Mouse (Mus musculus): ENCODE measurements at regions not wholly inside any gene's neighbourhood (a gene's known extent, or its start where the extent isn't known, plus 50 kb on each side); places are given as distances from the start of the nearest gene placed in this dataset.
A peak's percentile ranks its signal among the peaks of the same experiment; 100 is the strongest.

DNA sequence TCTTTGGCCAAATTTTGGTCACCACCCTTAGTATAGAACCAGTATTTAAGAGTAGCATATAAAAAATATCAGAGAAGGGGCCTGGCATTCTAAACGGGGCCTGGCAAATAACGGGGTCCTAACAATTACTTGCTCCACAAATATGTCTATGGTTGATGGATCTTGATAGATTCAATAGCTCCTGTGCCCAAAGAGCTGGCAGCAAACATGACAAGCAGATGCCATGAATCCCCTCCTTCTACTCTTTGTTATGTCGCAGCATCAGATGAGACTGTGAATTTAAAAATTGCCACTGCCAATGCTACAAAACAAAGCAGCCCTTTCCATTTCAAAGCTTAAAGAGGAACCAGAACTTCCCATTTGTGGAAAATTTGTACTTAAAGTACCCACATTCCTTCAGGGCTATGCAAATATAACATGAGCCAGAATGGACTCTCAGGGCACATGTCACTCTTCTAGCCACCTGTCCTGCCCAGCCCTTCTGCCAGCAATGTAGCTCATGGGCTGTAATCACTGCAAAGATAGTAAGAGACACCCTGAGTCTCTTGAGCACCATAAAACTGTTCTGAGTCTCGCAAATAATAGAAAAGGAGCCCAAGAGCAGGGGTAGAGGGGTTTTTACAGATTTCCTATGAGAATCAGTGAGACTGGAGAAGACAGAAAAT, 342.4 kb upstream of the Kirrel3 start:
- ATAC-seq (replicated peaks; ENCODE audit: low FRiP score), result no peak
- WGBS, result 86% methylated on average over 4 of the region's 4 CpGs
- Histone ChIP-seq H3K9me3 (replicated peaks) (no peaks in the 10 kb centered on the region), H3K9ac (no peak overlapping the region), H3K36me3 (no peaks in the 10 kb centered on the region), H3K27me3 (no peaks in the 10 kb centered on the region), H3K4me2 (no peak overlapping the region), H3K4me3 (replicated peaks) (no peak overlapping the region), H3K4me1 (no peaks in the 10 kb centered on the region), H3K27ac (no peak overlapping the region)

DNA sequence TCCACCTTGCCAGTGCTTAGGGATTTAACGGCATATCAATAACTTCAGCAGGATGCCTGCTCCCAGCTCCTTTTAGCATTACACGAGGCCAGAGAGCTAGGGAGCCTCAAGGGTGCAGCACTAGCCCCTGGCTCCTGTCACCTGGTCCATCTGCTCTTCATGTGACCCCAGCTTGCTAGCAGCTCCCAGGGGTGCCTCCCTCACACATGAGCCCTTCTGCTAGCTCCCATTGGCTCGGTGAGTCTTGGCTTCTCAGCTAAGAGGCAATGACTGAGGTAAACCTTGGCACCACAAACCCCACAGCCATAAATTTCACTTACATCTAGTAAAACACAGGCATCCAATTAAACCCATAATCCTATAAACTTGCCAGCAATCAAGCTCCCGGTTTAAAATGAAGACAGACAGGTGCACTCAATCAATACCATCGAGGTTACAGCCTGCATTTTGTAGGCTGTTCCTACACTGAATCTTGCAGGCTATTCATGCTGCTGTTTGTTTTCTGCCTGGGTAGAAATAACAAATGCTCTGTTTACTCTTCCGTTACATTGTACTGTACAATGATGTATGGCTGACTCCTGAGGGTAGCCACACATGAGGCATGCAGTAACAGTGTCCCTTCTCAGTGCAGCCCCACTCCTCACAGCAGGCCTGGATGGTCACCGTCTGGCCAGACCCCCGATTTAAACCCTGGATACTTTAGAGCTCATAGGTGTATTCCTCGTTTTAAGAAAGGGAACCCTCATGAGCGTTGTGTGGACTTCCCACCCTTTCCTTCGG, 330.3 kb upstream of the Kirrel3 start:
- Histone ChIP-seq H3K4me3 (replicated peaks) (no peak overlapping the region), H3K9ac (no peak overlapping the region), H3K27ac (no peak overlapping the region), H3K9me3 (replicated peaks) (no peaks in the 10 kb centered on the region), H3K27me3 (no peaks in the 10 kb centered on the region), H3K36me3 (no peaks in the 10 kb centered on the region), H3K4me2 (no peak overlapping the region), H3K4me1 (peaks cover 5% of the 10 kb centered on the region; the same call in 1 of the 2 replicates)
- ATAC-seq (replicated peaks; ENCODE audit: low FRiP score), result no peak
- 52% methylated on average over 11 of the region's 11 CpGs for WGBS

GRCm38 (mm10) chr9:34156581-34156980, 329.1 kb upstream of the Kirrel3 start:
- Histone ChIP-seq H3K9ac (no peak overlapping the region), H3K4me1 (peaks cover 5% of the 10 kb centered on the region; the same call in 1 of the 2 replicates), H3K27me3 (no peaks in the 10 kb centered on the region), H3K4me2 (no peak overlapping the region), H3K27ac (no peak overlapping the region), H3K9me3 (replicated peaks) (no peaks in the 10 kb centered on the region), H3K36me3 (no peaks in the 10 kb centered on the region), H3K4me3 (replicated peaks) (no peak overlapping the region)
- no peak for ATAC-seq (replicated peaks; ENCODE audit: low FRiP score)
- WGBS, result 70% methylated on average over 3 of the region's 3 CpGs

DNA sequence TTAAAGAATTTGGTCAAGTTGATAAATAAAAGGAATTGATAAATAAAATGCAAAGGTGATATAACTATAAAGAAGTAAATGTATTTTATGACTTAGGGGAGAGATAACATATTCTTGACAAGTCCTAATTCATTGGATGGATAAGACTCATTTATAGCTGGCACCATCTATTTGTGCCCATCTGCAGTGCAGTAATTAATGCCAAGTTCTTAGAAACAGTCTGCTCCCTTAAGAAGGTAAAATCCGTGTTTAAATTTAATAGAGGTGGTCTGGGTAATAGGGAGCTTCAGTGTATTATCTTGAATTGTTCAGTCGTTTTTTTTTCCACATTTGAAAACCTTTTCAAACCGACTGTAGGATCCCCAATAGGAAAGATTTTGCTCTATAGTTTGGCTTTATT, 324.6 kb upstream of the Kirrel3 start:
- Histone ChIP-seq H3K27me3 (no peaks in the 10 kb centered on the region), H3K4me1 (no peaks in the 10 kb centered on the region), H3K9me3 (replicated peaks) (no peaks in the 10 kb centered on the region), H3K27ac (no peak overlapping the region), H3K4me3 (replicated peaks) (no peak overlapping the region), H3K4me2 (no peak overlapping the region), H3K36me3 (no peaks in the 10 kb centered on the region), H3K9ac (no peak overlapping the region)
- 69% methylated on average over 3 of the region's 3 CpGs for WGBS
- no peak for ATAC-seq (replicated peaks; ENCODE audit: low FRiP score)

GRCm38 (mm10) chr9:34186314-34186713, 299.4 kb upstream of the Kirrel3 start:
- WGBS, result 82% methylated on average over 4 of the region's 4 CpGs
- H3K27ac ChIP-seq, result no peak overlapping the region
- H3K27me3 ChIP-seq, result no peaks in the 10 kb centered on the region
- H3K4me3 ChIP-seq (replicated peaks), result no peak overlapping the region
- H3K9ac ChIP-seq, result no peak overlapping the region
- no peak overlapping the region for H3K4me2 ChIP-seq
- no peak for ATAC-seq (replicated peaks; ENCODE audit: low FRiP score)
- no peaks in the 10 kb centered on the region for H3K9me3 ChIP-seq (replicated peaks)
- H3K4me1 ChIP-seq, result no peaks in the 10 kb centered on the region
- no peaks in the 10 kb centered on the region for H3K36me3 ChIP-seq

- no peaks in the 10 kb centered on the region for H3K4me1 ChIP-seq
- no peaks in the 10 kb centered on the region for H3K27me3 ChIP-seq
- ATAC-seq (replicated peaks; ENCODE audit: low FRiP score), result no peak
- H3K36me3 ChIP-seq, result no peaks in the 10 kb centered on the region
- no peaks in the 10 kb centered on the region for H3K9me3 ChIP-seq (replicated peaks)
- H3K4me2 ChIP-seq, result no peak overlapping the region
- no peak overlapping the region for H3K4me3 ChIP-seq (replicated peaks)
- no peak overlapping the region for H3K27ac ChIP-seq
- H3K9ac ChIP-seq, result no peak overlapping the region
These were observed 293.2 kb upstream of the Kirrel3 start for GRCm38 (mm10) chr9:34192542-34192941.

- Histone ChIP-seq H3K27me3 (no peaks in the 10 kb centered on the region), H3K36me3 (no peaks in the 10 kb centered on the region), H3K27ac (0 out of 2 replicates have a peak overlapping the region, but pooled peaks have one; percentile 9), H3K4me2 (peak overlapping the region; percentile 45), H3K4me3 (replicated peaks) (0 out of 2 replicates have a peak overlapping the region, but pooled peaks have one; percentile 11), H3K9ac (no peak overlapping the region), H3K9me3 (replicated peaks) (no peaks in the 10 kb centered on the region), H3K4me1 (peaks cover 27% of the 10 kb centered on the region)
- peak; percentile 81 for ATAC-seq (replicated peaks; ENCODE audit: low FRiP score)
- 32% methylated on average over 13 of the region's 13 CpGs for WGBS
These were observed 283.4 kb upstream of the Kirrel3 start for GRCm38 (mm10) chr9:34202122-34202941.

GRCm38 (mm10) chr9:34202942-34203551, 282.6 kb upstream of the Kirrel3 start:
- H3K4me2 ChIP-seq, result peak overlapping the region; percentile 45
- H3K9me3 ChIP-seq (replicated peaks), result no peaks in the 10 kb centered on the region
- 16% methylated on average over 11 of the region's 11 CpGs for WGBS
- no peaks in the 10 kb centered on the region for H3K36me3 ChIP-seq
- H3K4me3 ChIP-seq (replicated peaks), result 0 out of 2 replicates have a peak overlapping the region, but pooled peaks have one; percentile 11
- peak; percentile 79 for ATAC-seq (replicated peaks; ENCODE audit: low FRiP score)
- H3K27me3 ChIP-seq, result no peaks in the 10 kb centered on the region
- H3K4me1 ChIP-seq, result peaks cover 27% of the 10 kb centered on the region
- no peak overlapping the region for H3K9ac ChIP-seq
- H3K27ac ChIP-seq, result 0 out of 2 replicates have a peak overlapping the region, but pooled peaks have one; percentile 27

- H3K4me1 ChIP-seq, result peaks cover 27% of the 10 kb centered on the region
- H3K36me3 ChIP-seq, result no peaks in the 10 kb centered on the region
- ATAC-seq (replicated peaks; ENCODE audit: low FRiP score), result peak; percentile 31; the same call in 1 of the 2 replicates
- peak overlapping the region; percentile 45; the same call in 1 of the 2 replicates for H3K4me2 ChIP-seq
- H3K9ac ChIP-seq, result no peak overlapping the region
- WGBS, result 24% methylated on average over 7 of the region's 7 CpGs
- 0 out of 2 replicates have a peak overlapping the region, but pooled peaks have one; percentile 27 for H3K27ac ChIP-seq
- H3K9me3 ChIP-seq (replicated peaks), result no peaks in the 10 kb centered on the region
- no peak overlapping the region for H3K4me3 ChIP-seq (replicated peaks)
- H3K27me3 ChIP-seq, result no peaks in the 10 kb centered on the region
These were observed 281.9 kb upstream of the Kirrel3 start for GRCm38 (mm10) chr9:34203624-34204365.

DNA sequence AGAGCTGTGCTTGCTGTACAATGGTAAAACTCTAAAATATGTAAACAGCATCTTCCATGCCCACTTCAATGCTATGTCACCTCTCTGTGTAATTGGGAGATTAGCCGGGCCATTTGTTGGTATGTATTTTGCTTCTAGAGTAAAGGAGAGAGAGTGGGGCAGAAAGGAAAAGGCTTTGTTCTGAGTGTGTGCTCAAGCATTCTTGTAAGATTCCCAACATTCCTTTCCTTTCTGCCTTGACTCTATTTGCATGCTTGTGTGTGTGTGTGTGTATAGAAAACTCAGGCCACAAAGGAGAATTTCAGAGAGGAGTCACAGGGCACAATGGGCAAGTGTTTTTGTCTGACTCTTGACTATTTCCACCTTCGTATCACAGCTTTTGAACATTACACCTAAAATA, 281.2 kb upstream of the Kirrel3 start:
- Histone ChIP-seq H3K27me3 (no peaks in the 10 kb centered on the region), H3K4me3 (replicated peaks) (no peak overlapping the region), H3K4me1 (peaks cover 27% of the 10 kb centered on the region), H3K36me3 (no peaks in the 10 kb centered on the region), H3K9me3 (replicated peaks) (no peaks in the 10 kb centered on the region), H3K27ac (no peak overlapping the region), H3K4me2 (no peak overlapping the region), H3K9ac (no peak overlapping the region)
- 74% methylated on average over 2 of the region's 2 CpGs for WGBS
- no peak for ATAC-seq (replicated peaks; ENCODE audit: low FRiP score)

GRCm38 (mm10) chr9:34231561-34231960, 254.1 kb upstream of the Kirrel3 start:
- 32% methylated on average over 2 of the region's 2 CpGs for WGBS
- Histone ChIP-seq H3K36me3 (no peaks in the 10 kb centered on the region), H3K4me2 (no peak overlapping the region), H3K9ac (no peak overlapping the region), H3K9me3 (replicated peaks) (no peaks in the 10 kb centered on the region), H3K4me3 (replicated peaks) (no peak overlapping the region), H3K4me1 (no peaks in the 10 kb centered on the region), H3K27me3 (no peaks in the 10 kb centered on the region), H3K27ac (no peak overlapping the region)
- no peak for ATAC-seq (replicated peaks; ENCODE audit: low FRiP score)

All from kidney, embryonic 15.5 days (tissue).